Mouse (Mus musculus): ENCODE data around the gene Zfp651. TPM values are rescaled to one million over a fixed set of nuclear protein-coding genes. Genes with fewer than 3 reads are reported as not detected.

Gene Zfp651
- total and polyA plus RNA-seq, 3 experiments, result 0.05 to 0.08 TPM; not detected in 1

DNA sequence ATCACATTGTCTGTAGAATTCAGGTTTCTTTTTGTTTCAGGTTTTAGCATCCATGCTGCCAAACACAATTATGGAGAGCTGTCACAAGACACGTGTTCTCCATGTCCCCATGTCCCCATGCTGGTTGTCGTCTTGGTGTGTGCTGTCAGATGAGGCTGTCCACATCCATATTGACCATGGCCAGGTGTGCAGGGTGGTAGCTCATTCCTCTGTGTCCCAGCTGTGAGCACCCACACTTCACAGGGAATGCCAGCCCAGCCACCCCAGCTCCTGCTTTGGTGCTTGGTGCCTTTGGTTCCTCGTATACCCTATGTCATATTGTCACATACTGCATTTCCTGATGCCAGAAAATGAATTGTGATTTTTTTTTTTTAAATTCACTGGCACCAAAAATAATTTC, 4.5 kb upstream of the Zfp651 start:
- no peak for TF ChIP-seq GATA2 (IDR thresholded peaks at IDR 0.05; ENCODE audit: borderline replicate concordance, low read depth, low read length)
- TF ChIP-seq GATA1 (IDR thresholded peaks at IDR 0.05; ENCODE audit: borderline replicate concordance, low read length), result no peak
- TF ChIP-seq TAL1 (conservative IDR thresholded peaks at IDR 0.05; ENCODE audit: low read depth, low read length), result no peak
- TF ChIP-seq CTCF (IDR thresholded peaks at IDR 0.05; ENCODE audit: low read depth, low read length), result no peak
- TF ChIP-seq POLR2AphosphoS5 (IDR thresholded peaks at IDR 0.05; ENCODE audit: insufficient replicate concordance, low read depth, low read length), result no peak
- Histone ChIP-seq H3K9me3 (replicated peaks) (no peaks in the 10 kb centered on the region), H3K4me1 (ENCODE audit: insufficient read depth, low read depth, low read length) (peaks cover 21% of the 10 kb centered on the region), H3K4me3 (ENCODE audit: low read depth, low read length) (no peak overlapping the region), H3K36me3 (replicated peaks) (peaks cover 92% of the 10 kb centered on the region), H3K27me3 (ENCODE audit: insufficient read depth, low read length) (peaks cover 14% of the 10 kb centered on the region)
- ATAC-seq (ENCODE audit: extremely low read depth, insufficient number of reproducible peaks, low FRiP score, poor library complexity, severe bottlenecking), result no peak
- no peak for DNase-seq (ENCODE audit: low spot score)

DNA sequence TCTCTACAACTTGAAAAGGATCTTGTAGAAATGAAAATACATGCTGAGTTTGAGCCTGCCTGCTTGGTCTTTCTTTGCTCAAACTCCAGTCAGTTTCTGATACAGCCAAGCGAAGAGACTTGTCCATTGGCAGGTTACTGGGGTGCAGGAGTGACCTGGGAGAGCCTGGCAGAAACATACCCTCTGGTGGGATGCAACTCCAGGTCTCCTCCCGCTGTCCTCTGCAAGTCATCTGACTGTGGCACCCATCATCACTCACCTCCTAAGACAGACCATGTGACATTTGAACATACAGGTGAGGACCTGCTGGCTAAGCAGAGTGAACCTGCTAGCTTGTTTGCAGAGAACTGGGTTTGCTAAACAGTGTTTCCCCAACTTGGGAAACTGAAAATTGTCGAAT, 2.3 kb upstream of the Zfp651 start:
- Histone ChIP-seq H3K9me3 (replicated peaks) (no peaks in the 10 kb centered on the region), H3K4me1 (ENCODE audit: insufficient read depth, low read depth, low read length) (peaks cover 27% of the 10 kb centered on the region), H3K36me3 (replicated peaks) (peaks cover 70% of the 10 kb centered on the region), H3K4me3 (ENCODE audit: low read depth, low read length) (no peak overlapping the region), H3K27me3 (ENCODE audit: insufficient read depth, low read length) (peaks cover 34% of the 10 kb centered on the region)
- TF ChIP-seq GATA2 (IDR thresholded peaks at IDR 0.05; ENCODE audit: borderline replicate concordance, low read depth, low read length), result no peak
- no peak for TF ChIP-seq POLR2AphosphoS5 (IDR thresholded peaks at IDR 0.05; ENCODE audit: insufficient replicate concordance, low read depth, low read length)
- no peak for TF ChIP-seq GATA1 (IDR thresholded peaks at IDR 0.05; ENCODE audit: borderline replicate concordance, low read length)
- no peak for TF ChIP-seq TAL1 (conservative IDR thresholded peaks at IDR 0.05; ENCODE audit: low read depth, low read length)
- no peak for TF ChIP-seq CTCF (IDR thresholded peaks at IDR 0.05; ENCODE audit: low read depth, low read length)
- DNase-seq (ENCODE audit: low spot score) (no peak), ATAC-seq (ENCODE audit: extremely low read depth, insufficient number of reproducible peaks, low FRiP score, poor library complexity, severe bottlenecking) (no peak)

DNA sequence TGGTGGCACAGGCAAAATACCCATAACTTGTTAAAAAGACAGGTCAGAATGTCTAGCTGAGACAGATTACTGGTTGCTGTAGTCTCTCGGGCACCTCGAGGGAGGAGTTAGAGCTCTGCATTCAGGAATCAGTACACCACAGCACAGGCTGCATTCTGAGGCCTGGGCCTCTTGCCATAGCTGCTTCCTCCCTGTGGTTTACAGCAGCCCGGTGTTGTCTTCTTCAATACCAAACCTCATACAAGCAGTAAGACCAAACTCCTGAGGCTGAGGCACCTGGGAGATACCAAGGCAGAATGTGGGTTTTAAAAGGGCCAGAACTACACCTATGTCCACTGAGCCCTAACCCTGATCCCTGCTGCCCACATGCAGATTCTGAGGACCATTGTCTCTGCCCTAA, 1.7 kb upstream of the Zfp651 start:
- peaks cover 27% of the 10 kb centered on the region for H3K4me1 ChIP-seq (ENCODE audit: insufficient read depth, low read depth, low read length)
- no peak overlapping the region for H3K4me3 ChIP-seq (ENCODE audit: low read depth, low read length)
- TF ChIP-seq POLR2AphosphoS5 (IDR thresholded peaks at IDR 0.05; ENCODE audit: insufficient replicate concordance, low read depth, low read length) (no peak), CTCF (IDR thresholded peaks at IDR 0.05; ENCODE audit: low read depth, low read length) (no peak), GATA1 (IDR thresholded peaks at IDR 0.05; ENCODE audit: borderline replicate concordance, low read length) (no peak), GATA2 (IDR thresholded peaks at IDR 0.05; ENCODE audit: borderline replicate concordance, low read depth, low read length) (no peak), TAL1 (conservative IDR thresholded peaks at IDR 0.05; ENCODE audit: low read depth, low read length) (no peak)
- no peaks in the 10 kb centered on the region for H3K9me3 ChIP-seq (replicated peaks)
- peaks cover 64% of the 10 kb centered on the region for H3K36me3 ChIP-seq (replicated peaks)
- ATAC-seq (ENCODE audit: extremely low read depth, insufficient number of reproducible peaks, low FRiP score, poor library complexity, severe bottlenecking), result no peak
- H3K27me3 ChIP-seq (ENCODE audit: insufficient read depth, low read length), result peaks cover 41% of the 10 kb centered on the region
- no peak for DNase-seq (ENCODE audit: low spot score)

DNA sequence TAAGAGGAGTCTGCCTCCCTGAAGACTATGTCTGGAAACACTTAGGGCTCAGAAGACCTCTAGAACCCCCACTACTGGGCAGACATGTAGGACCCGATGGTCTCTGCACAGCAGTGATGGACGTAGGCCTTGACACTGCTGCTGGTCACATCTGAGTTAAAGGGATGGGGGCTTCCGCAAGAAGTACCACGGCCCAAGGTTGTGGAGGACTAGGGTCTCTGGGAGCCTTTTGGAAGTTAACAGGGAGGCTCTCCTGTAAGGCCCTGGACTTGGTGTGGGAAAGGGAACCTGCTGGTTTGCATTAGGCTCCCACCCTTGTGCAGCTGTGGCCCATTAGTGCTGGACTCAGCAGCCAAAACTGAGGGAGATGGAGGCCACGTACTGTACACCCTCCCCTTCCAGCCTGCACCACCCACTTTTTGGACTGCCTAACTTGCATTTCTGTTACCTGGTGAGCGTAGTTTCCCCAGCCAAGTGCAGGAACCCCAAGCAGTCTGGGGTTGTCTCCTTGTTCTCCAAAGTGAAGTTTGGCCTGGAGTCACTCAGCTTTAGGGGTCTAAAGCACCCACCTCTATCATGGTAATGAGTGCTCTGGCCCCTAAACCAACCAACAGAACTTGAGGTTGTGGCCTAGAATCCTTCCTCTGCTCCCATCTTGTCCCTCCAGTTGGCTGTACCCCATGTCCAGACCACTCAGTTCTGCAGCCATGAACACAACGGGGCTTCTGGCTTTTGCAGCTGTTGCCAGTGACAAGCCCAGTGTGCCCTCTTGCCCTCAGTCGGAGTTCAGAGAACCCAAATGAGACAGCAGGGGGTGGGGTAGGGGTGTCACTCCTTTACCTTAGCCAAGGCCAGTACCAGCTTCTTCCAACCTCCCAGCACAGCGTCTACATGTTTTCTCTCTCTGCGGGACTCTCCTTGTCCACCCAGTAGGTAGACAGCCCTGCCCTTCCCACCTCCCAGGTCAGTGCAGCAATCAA, 1.0 kb upstream of the Zfp651 start:
- Histone ChIP-seq H3K9me3 (replicated peaks) (no peaks in the 10 kb centered on the region), H3K36me3 (replicated peaks) (peaks cover 57% of the 10 kb centered on the region), H3K4me1 (ENCODE audit: insufficient read depth, low read depth, low read length) (peaks cover 27% of the 10 kb centered on the region), H3K4me3 (ENCODE audit: low read depth, low read length) (no peak overlapping the region), H3K27me3 (ENCODE audit: insufficient read depth, low read length) (peaks cover 48% of the 10 kb centered on the region)
- TF ChIP-seq POLR2AphosphoS5 (IDR thresholded peaks at IDR 0.05; ENCODE audit: insufficient replicate concordance, low read depth, low read length) (peak; percentile 63; the same call in 1 of the 2 replicates), CTCF (IDR thresholded peaks at IDR 0.05; ENCODE audit: low read depth, low read length) (no peak), GATA1 (IDR thresholded peaks at IDR 0.05; ENCODE audit: borderline replicate concordance, low read length) (no peak), GATA2 (IDR thresholded peaks at IDR 0.05; ENCODE audit: borderline replicate concordance, low read depth, low read length) (no peak), TAL1 (conservative IDR thresholded peaks at IDR 0.05; ENCODE audit: low read depth, low read length) (no peak)
- DNase-seq (ENCODE audit: low spot score) (no peak), ATAC-seq (ENCODE audit: extremely low read depth, insufficient number of reproducible peaks, low FRiP score, poor library complexity, severe bottlenecking) (no peak)

DNA sequence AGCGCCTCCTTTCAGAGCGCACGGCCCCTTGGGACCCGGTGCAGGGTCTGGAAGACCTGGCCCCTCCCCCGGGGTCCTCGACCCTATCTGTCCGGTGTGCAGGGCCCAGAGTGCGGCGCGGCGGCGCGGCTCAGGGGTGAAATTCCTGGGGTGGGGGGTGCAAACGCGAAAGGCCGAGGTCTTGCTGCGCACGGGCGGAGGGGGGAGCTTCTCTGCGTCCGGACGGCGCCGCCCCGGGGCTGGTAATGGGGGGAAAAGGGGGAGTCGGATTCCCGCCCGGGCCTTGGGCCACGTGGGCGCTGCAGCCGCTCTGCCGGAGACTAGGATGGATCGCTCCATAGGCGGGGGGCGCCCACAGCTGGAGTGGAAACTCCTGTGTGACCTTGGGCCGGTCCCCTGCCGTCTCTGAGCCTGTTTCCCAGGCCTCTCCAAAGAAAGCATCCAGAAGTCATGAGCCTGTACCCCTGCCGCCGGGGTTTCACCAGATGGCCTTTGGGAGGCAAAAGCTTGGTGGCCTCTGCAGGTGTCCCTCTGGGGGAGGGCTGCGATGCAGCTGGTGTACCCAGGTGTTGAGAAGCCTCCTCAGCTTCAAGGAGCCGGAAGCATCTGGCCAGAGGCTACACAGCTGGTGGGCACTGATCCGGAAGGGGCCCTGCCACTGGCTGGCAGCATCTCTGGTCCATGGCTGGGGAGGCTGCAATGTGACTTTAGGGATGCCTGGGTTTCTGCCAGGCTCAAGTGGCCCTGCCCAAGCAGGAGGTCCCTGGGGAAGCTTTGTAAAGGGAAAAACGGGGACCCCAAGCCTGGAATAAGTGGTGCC, 1.4 kb downstream of the Zfp651 start:
- H3K36me3 ChIP-seq (replicated peaks), result peaks cover 34% of the 10 kb centered on the region
- no peak for DNase-seq (ENCODE audit: low spot score)
- H3K27me3 ChIP-seq (ENCODE audit: insufficient read depth, low read length), result peaks cover 62% of the 10 kb centered on the region
- no peak for TF ChIP-seq POLR2AphosphoS5 (IDR thresholded peaks at IDR 0.05; ENCODE audit: insufficient replicate concordance, low read depth, low read length)
- no peak for TF ChIP-seq CTCF (IDR thresholded peaks at IDR 0.05; ENCODE audit: low read depth, low read length)
- TF ChIP-seq TAL1 (conservative IDR thresholded peaks at IDR 0.05; ENCODE audit: low read depth, low read length), result no peak
- no peak for TF ChIP-seq GATA2 (IDR thresholded peaks at IDR 0.05; ENCODE audit: borderline replicate concordance, low read depth, low read length)
- TF ChIP-seq GATA1 (IDR thresholded peaks at IDR 0.05; ENCODE audit: borderline replicate concordance, low read length), result no peak
- H3K4me3 ChIP-seq (ENCODE audit: low read depth, low read length), result peak overlapping the region; percentile 69; the same call in 1 of the 2 replicates
- H3K4me1 ChIP-seq (ENCODE audit: insufficient read depth, low read depth, low read length), result peaks cover 27% of the 10 kb centered on the region
- no peaks in the 10 kb centered on the region for H3K9me3 ChIP-seq (replicated peaks)
- ATAC-seq (ENCODE audit: extremely low read depth, insufficient number of reproducible peaks, low FRiP score, poor library complexity, severe bottlenecking), result no peak

All from G1E (cell line).